Mouse (Mus musculus): ENCODE data around the gene Rnf6. TPM values are rescaled to one million over a fixed set of nuclear protein-coding genes. Genes with fewer than 3 reads are reported as not detected.

Rnf6 gene
- polyA plus RNA-seq (2014; fragmentation: Illumina TruSeq; extraction: RNeasy Lipid Tissue Mini Kit (QIAGEN cat#74804); ENCODE audit: low read depth, low replicate concordance): 39.5 TPM

DNA sequence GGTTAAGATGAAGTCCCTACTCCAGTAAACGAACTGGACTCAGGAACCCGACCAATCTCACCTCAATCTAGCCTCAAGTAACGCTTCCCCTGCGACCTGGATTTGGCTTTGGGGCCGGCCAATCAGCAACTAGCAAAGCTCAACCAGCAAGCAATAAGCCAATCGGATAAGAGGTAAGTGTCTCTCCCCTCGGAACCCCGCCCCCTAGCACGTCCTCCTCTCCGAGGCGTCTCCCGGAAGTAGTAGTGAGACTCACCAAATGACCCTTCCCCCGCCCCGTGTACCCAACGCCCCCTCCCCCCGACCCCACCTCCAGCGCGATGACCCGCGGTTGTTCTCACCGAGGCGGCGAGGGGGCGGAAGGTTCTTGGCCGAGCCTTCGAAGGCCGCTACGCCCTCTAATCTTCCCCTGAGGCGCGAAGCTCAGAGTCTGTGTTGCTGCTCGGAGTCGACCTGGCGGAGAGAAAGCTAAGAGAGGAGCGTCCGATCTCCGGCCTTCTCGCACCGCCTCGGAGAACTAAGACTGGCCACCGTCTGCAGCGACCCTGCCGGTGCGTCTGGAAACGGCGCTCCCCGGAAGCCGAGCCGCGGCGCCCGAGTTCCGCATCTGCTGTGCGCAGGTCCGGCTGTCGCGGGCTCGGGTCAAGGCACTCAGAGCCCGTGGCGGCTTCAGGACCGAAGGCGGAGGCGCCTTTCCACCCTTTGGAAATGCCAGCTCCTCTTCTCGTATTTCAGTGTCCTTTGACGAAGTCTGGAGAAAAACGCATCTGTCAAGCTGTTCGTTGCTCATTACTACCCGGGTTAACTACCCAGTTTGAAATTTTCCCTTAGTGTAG is at the start of gene Rnf6:
Gene Rnf6, minus strand, starts transcription at position 677 of the 836 bp plus-strand sequence.

DNA sequence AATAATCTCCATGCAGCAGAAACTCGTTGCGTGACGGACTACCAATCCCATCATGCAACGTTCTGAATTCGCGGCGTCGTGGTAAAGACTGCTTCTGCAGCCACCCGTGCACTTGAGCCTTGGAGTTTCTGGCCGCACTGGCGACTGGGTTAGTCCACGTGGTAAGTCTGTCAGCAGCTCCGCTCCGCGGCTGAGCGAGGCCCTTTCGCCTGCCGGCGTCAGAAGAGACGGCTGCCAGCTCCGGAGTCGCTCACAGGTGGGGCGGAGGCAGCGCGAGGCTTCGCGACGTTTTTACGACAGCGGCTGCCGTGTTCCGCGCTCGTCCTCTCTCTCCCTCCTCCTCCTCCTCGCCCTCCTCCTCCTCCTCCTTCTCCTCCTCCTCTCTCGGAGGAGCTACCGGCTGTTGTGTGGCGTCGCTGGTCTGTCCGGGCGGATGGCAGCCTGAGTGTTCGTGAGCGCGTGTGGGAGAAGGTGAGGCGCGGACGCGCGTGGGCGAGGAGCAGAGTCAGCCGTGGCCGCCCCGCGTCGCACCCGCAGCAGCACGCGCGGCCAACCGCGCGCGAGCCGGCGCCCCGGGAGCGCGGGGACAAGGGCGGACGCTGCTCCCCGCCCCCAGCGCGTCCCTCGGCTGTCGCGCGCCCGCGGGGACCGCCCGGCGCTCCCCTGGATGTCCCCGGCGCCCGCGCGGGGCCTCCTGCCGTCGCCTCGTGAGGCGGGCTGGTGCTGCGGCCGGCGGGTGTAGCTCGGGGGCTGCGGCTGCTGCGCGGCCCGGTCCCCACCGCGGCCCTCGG is 9.7 kb upstream of the Rnf6 start, which contains the start of gene Cdk8:
Gene Cdk8, plus strand, starts transcription at position 367 of the 791 bp plus-strand sequence.

DNA sequence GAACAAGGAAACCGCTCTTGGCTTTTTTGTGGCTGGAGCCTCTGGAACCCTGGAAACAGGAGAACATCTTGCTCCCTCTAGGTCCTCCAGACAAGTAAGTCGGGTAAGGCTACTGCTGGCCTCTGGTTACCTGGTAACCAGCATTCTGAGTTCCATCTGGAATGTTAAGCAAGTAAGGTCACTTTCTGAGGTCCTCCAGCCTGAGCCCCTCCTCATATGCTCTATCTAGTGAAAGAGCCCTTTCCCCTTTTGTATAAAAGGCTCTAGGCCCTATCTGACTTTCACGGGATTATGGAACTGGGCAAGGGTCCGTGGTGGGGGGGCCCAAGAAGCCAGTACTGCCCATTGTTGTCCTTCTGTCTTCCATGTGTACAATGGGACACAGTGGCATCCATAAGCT is 36.2 kb downstream of the Rnf6 start, which contains the start of gene 1700001J03Rik:
Gene 1700001J03Rik, minus strand, starts transcription at position 101 of the 400 bp plus-strand sequence.

GRCm38 (mm10) chr5:146170621-146171020 is 50.7 kb downstream of the Rnf6 start, which contains the start of gene Gm6309:
Gene Gm6309, minus strand, starts transcription at chr5:146170721.

DNA sequence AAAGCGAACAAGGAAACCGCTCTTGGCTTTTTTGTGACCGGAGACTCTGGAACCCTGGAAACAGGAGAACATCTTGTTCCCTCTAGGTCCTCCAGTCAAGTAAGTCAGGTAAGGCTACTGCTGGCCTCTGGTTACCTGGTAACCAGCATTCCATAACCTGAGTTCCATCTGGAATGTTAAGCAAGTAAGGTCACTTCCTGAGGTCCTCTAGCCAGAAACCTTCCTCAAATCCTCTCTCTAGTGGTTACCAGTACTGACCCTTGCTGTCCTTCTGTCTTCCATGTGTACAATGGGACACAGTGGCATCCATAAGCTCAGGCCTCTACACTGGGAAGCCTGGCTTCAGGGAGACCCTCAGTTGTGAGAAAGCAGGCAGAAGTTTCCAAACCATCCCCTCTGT is 60.9 kb downstream of the Rnf6 start, which contains the start of gene Gm5565:
Gene Gm5565, minus strand, starts transcription at position 101 of the 400 bp plus-strand sequence.

Other genes with a start within 250 kb of the Rnf6 start
- not detected for gene Cyp3a25, start 211.9 kb downstream of the Rnf6 start, polyA plus RNA-seq (2014; fragmentation: Illumina TruSeq; extraction: RNeasy Lipid Tissue Mini Kit (QIAGEN cat#74804); ENCODE audit: low read depth, low replicate concordance)
- not detected for gene Cyp3a59, start 142.3 kb downstream of the Rnf6 start, polyA plus RNA-seq (2014; fragmentation: Illumina TruSeq; extraction: RNeasy Lipid Tissue Mini Kit (QIAGEN cat#74804); ENCODE audit: low read depth, low replicate concordance)
- gene Gm5565, start 61.0 kb downstream of the Rnf6 start, polyA plus RNA-seq (2014; fragmentation: Illumina TruSeq; extraction: RNeasy Lipid Tissue Mini Kit (QIAGEN cat#74804); ENCODE audit: low read depth, low replicate concordance): not detected
- 0.34 TPM for gene Gm6309, start 50.8 kb downstream of the Rnf6 start, polyA plus RNA-seq (2014; fragmentation: Illumina TruSeq; extraction: RNeasy Lipid Tissue Mini Kit (QIAGEN cat#74804); ENCODE audit: low read depth, low replicate concordance)
- gene 1700001J03Rik, start 36.3 kb downstream of the Rnf6 start, polyA plus RNA-seq (2014; fragmentation: Illumina TruSeq; extraction: RNeasy Lipid Tissue Mini Kit (QIAGEN cat#74804); ENCODE audit: low read depth, low replicate concordance): 5.3 TPM
- 44.4 TPM for gene Cdk8, start 9.7 kb upstream of the Rnf6 start, polyA plus RNA-seq (2014; fragmentation: Illumina TruSeq; extraction: RNeasy Lipid Tissue Mini Kit (QIAGEN cat#74804); ENCODE audit: low read depth, low replicate concordance)
- gene Wasf3, start 163.4 kb upstream of the Rnf6 start, polyA plus RNA-seq (2014; fragmentation: Illumina TruSeq; extraction: RNeasy Lipid Tissue Mini Kit (QIAGEN cat#74804); ENCODE audit: low read depth, low replicate concordance): 2.6 TPM